Mouse (Mus musculus): Measurements from ENCODE around the gene B3gnt8. TPM values are rescaled to one million over a fixed set of nuclear protein-coding genes. Genes with fewer than 3 reads are reported as not detected.

The B3gnt8 gene
- polyA plus RNA-seq, 1 experiment from 2014 or later = 0.79 TPM

- peaks cover 20% of the 10 kb centered on the region for H3K4me1 ChIP-seq
- no peaks in the 10 kb centered on the region for H3K9me3 ChIP-seq
- H3K27me3 ChIP-seq = peaks cover 23% of the 10 kb centered on the region
- WGBS = 88% methylated on average over 11 of the region's 11 CpGs
- H3K4me2 ChIP-seq = no peak overlapping the region
- no peak overlapping the region for H3K4me3 ChIP-seq (replicated peaks)
- no peak overlapping the region for H3K9ac ChIP-seq
- H3K27ac ChIP-seq = no peak overlapping the region
- ATAC-seq (ENCODE audit: low FRiP score) = no peak
- H3K36me3 ChIP-seq (replicated peaks) = peaks cover 15% of the 10 kb centered on the region; the same call in 1 of the 2 replicates
Measured at GRCm38 (mm10) chr7:25623857-25624370, 2.5 kb upstream of the B3gnt8 start.

GRCm38 (mm10) chr7:25624851-25625250 lies 1.6 kb upstream of the B3gnt8 start:
- ATAC-seq (ENCODE audit: low FRiP score) = no peak
- no peak overlapping the region for H3K4me3 ChIP-seq (replicated peaks)
- H3K4me2 ChIP-seq = no peak overlapping the region
- peaks cover 22% of the 10 kb centered on the region for H3K36me3 ChIP-seq (replicated peaks)
- H3K27me3 ChIP-seq = peaks cover 26% of the 10 kb centered on the region
- no peak overlapping the region for H3K27ac ChIP-seq
- no peak overlapping the region for H3K9ac ChIP-seq
- 85% methylated on average over 5 of the region's 5 CpGs for WGBS
- no peaks in the 10 kb centered on the region for H3K9me3 ChIP-seq
- H3K4me1 ChIP-seq = peaks cover 15% of the 10 kb centered on the region

- Histone ChIP-seq H3K4me3 (replicated peaks) (no peak overlapping the region), H3K36me3 (replicated peaks) (peaks cover 30% of the 10 kb centered on the region), H3K27me3 (peaks cover 26% of the 10 kb centered on the region), H3K4me1 (peaks cover 11% of the 10 kb centered on the region), H3K9ac (no peak overlapping the region), H3K9me3 (no peaks in the 10 kb centered on the region), H3K27ac (no peak overlapping the region), H3K4me2 (no peak overlapping the region)
- no peak for ATAC-seq (ENCODE audit: low FRiP score)
- WGBS = 69% methylated on average over 10 of the region's 10 CpGs
Measured at GRCm38 (mm10) chr7:25625594-25626250, 732 bp upstream of the B3gnt8 start.

- H3K9ac ChIP-seq = peak overlapping the region; percentile 49; the same call in 1 of the 2 replicates
- peaks cover 11% of the 10 kb centered on the region for H3K4me1 ChIP-seq
- WGBS = 18% methylated on average over 38 of the region's 38 CpGs
- H3K27me3 ChIP-seq = peaks cover 26% of the 10 kb centered on the region
- H3K27ac ChIP-seq = no peak overlapping the region
- peak; percentile 58; the same call in 1 of the 2 replicates for ATAC-seq (ENCODE audit: low FRiP score)
- H3K36me3 ChIP-seq (replicated peaks) = peaks cover 29% of the 10 kb centered on the region
- peak overlapping the region; percentile 27 for H3K4me3 ChIP-seq (replicated peaks)
- no peaks in the 10 kb centered on the region for H3K9me3 ChIP-seq
- peak overlapping the region; percentile 52 for H3K4me2 ChIP-seq
Measured at GRCm38 (mm10) chr7:25627431-25628322, 1.2 kb downstream of the B3gnt8 start.

DNA sequence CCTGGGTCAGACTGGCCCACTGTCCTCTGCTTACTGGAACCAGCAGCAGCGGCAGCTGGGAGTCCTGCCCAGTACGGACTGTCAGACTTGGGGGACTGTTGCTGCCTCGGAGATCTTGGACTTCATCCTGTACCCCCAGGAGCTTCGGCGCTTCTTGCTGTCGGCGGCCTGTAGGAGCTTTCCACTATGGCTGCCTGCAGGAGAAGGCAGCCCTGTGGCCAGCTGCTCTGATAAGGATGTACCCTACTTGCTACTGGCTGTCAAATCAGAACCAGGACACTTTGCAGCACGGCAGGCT lies 1.8 kb downstream of the B3gnt8 start:
- Histone ChIP-seq H3K4me3 (replicated peaks) (no peak overlapping the region), H3K9me3 (no peaks in the 10 kb centered on the region), H3K4me1 (peaks cover 11% of the 10 kb centered on the region), H3K36me3 (replicated peaks) (peaks cover 33% of the 10 kb centered on the region), H3K27ac (no peak overlapping the region), H3K4me2 (no peak overlapping the region), H3K9ac (no peak overlapping the region), H3K27me3 (peaks cover 26% of the 10 kb centered on the region)
- no peak for ATAC-seq (ENCODE audit: low FRiP score)
- 68% methylated on average over 8 of the region's 8 CpGs for WGBS

DNA sequence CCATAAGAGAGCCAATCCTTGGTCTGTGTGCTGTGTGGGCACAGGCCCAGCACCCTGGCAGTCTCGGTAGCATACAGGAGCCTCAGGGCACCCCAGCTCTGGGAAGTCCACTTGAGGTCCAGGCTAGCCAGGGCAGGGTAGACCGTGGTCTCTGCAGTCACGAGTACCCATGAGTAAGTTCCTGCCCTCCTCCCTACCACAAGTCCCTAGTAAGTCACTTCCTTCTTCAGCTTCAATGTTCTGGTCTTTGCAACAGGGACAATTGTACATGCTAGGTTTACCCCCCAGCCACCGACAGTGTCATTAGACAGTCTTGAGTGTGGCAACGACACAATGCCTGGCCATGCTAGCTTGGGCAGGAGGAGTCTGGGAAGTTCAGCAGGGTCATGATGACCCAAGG lies 6.2 kb downstream of the B3gnt8 start:
- H3K36me3 ChIP-seq (replicated peaks) = peaks cover 36% of the 10 kb centered on the region
- no peak overlapping the region for H3K4me2 ChIP-seq
- H3K27ac ChIP-seq = no peak overlapping the region
- H3K9me3 ChIP-seq = no peaks in the 10 kb centered on the region
- H3K4me3 ChIP-seq (replicated peaks) = no peak overlapping the region
- H3K9ac ChIP-seq = no peak overlapping the region
- ATAC-seq (ENCODE audit: low FRiP score) = no peak
- H3K27me3 ChIP-seq = peaks cover 16% of the 10 kb centered on the region
- H3K4me1 ChIP-seq = peaks cover under 1% of the 10 kb centered on the region
- WGBS = 93% methylated on average over 5 of the region's 5 CpGs

- Histone ChIP-seq H3K9ac (no peak overlapping the region), H3K9me3 (no peaks in the 10 kb centered on the region), H3K4me2 (no peak overlapping the region), H3K4me3 (replicated peaks) (no peak overlapping the region), H3K27me3 (no peaks in the 10 kb centered on the region), H3K4me1 (no peaks in the 10 kb centered on the region), H3K36me3 (replicated peaks) (peaks cover 18% of the 10 kb centered on the region; the same call in 1 of the 2 replicates), H3K27ac (no peak overlapping the region)
- ATAC-seq (ENCODE audit: low FRiP score) = no peak
- WGBS = 78% methylated on average over 3 of the region's 3 CpGs
Measured at GRCm38 (mm10) chr7:25636373-25636772, 9.9 kb downstream of the B3gnt8 start.

DNA sequence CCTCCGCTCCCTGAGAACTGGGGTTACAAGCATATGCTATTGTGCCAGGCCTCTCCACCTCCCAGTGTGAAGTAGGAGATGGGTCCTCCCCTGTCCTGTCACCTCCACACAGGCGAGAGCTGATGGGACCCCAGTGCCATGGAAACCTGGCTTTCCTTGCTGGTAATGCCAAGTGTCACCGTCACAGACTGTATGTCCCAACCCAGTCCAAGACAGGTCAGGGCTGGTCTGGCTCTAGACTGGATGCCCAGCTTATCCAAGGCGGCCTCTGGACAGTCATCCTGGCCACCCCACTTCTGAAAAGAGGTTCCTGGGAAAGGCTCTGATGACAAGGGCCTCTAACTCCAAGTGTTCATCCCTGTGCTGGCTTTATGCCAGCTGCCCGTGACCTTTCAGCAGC lies 10.6 kb downstream of the B3gnt8 start:
- Histone ChIP-seq H3K36me3 (replicated peaks) (peaks cover 18% of the 10 kb centered on the region; the same call in 1 of the 2 replicates), H3K4me2 (no peak overlapping the region), H3K9ac (no peak overlapping the region), H3K27ac (no peak overlapping the region), H3K4me3 (replicated peaks) (no peak overlapping the region), H3K9me3 (no peaks in the 10 kb centered on the region), H3K4me1 (no peaks in the 10 kb centered on the region), H3K27me3 (no peaks in the 10 kb centered on the region)
- WGBS = 90% methylated on average over 5 of the region's 5 CpGs
- ATAC-seq (ENCODE audit: low FRiP score) = no peak

DNA sequence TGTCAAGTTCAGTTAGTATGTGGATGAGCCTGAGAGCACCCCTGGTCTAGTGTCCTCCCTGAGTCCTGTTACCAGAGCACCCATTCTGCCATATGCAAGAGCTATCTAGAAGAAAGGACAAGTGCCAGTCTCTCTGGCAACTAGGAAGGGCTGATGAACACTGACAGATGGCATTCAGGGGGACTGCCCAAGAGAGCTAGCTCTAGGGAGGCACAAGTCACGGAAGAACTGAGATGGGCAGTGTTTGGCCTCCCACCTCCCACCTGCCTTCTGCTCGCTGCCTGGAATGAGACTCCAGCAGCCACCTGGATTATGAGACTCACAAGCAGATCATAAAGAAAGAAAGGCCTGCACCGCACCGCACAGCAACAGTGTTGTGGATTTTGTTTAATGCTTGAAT lies 13.3 kb downstream of the B3gnt8 start:
- Histone ChIP-seq H3K27ac (no peak overlapping the region), H3K4me3 (replicated peaks) (no peak overlapping the region), H3K4me1 (no peaks in the 10 kb centered on the region), H3K9ac (no peak overlapping the region), H3K36me3 (replicated peaks) (0 out of 2 replicates have a peak, but pooled peaks cover 14% of the 10 kb centered on the region), H3K4me2 (no peak overlapping the region), H3K9me3 (no peaks in the 10 kb centered on the region), H3K27me3 (no peaks in the 10 kb centered on the region)
- 93% methylated on average over 4 of the region's 4 CpGs for WGBS
- no peak for ATAC-seq (ENCODE audit: low FRiP score)

DNA sequence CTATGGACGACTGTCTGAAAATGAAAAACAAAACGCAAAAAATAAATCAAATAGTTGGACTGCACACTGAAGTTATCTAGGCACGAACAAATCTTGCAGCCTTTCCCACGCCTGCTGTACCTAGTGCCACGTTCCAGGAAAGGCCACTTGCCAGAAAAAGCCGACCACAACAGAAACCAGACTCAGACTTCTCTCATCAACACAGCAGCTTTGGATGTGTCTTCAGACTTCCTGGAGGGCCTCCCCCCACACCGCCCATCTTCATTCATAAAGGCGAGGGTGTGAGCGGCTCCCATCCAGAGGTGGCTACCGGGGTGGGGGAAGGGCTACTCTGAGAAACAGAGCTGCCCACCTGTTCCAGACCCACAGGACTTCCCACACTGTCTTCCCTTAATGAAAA lies 17.7 kb downstream of the B3gnt8 start:
- no peak overlapping the region for H3K27ac ChIP-seq
- WGBS = 85% methylated on average over 10 of the region's 10 CpGs

GRCm38 (mm10) chr7:25644631-25645030 lies 18.2 kb downstream of the B3gnt8 start:
- H3K4me2 ChIP-seq = no peak overlapping the region
- H3K4me1 ChIP-seq = peaks cover 4% of the 10 kb centered on the region; the same call in 1 of the 2 replicates
- 78% methylated on average over 4 of the region's 4 CpGs for WGBS
- ATAC-seq (ENCODE audit: low FRiP score) = no peak
- H3K27me3 ChIP-seq = no peaks in the 10 kb centered on the region
- no peak overlapping the region for H3K9ac ChIP-seq
- H3K27ac ChIP-seq = no peak overlapping the region; the same call in 1 of the 2 replicates
- no peaks in the 10 kb centered on the region for H3K9me3 ChIP-seq
- no peak overlapping the region for H3K4me3 ChIP-seq (replicated peaks)
- H3K36me3 ChIP-seq (replicated peaks) = no peaks in the 10 kb centered on the region

More for the DNA sequence above, 17.7 kb downstream of the B3gnt8 start:
- no peak for ATAC-seq (ENCODE audit: low FRiP score)
- Histone ChIP-seq H3K36me3 (replicated peaks) (no peaks in the 10 kb centered on the region), H3K27me3 (no peaks in the 10 kb centered on the region), H3K9ac (no peak overlapping the region), H3K4me2 (no peak overlapping the region), H3K4me3 (replicated peaks) (no peak overlapping the region), H3K4me1 (peaks cover 4% of the 10 kb centered on the region; the same call in 1 of the 2 replicates), H3K9me3 (no peaks in the 10 kb centered on the region)

- H3K4me3 ChIP-seq (replicated peaks) = no peak overlapping the region
- no peak overlapping the region for H3K27ac ChIP-seq
- WGBS = 35% methylated on average over 14 of the region's 14 CpGs
- no peak overlapping the region for H3K4me2 ChIP-seq
- H3K36me3 ChIP-seq (replicated peaks) = no peaks in the 10 kb centered on the region
- no peaks in the 10 kb centered on the region for H3K9me3 ChIP-seq
- ATAC-seq (ENCODE audit: low FRiP score) = no peak
- H3K9ac ChIP-seq = no peak overlapping the region
- peaks cover 4% of the 10 kb centered on the region; the same call in 1 of the 2 replicates for H3K4me1 ChIP-seq
- H3K27me3 ChIP-seq = no peaks in the 10 kb centered on the region
Measured at GRCm38 (mm10) chr7:25645074-25645473, 18.6 kb downstream of the B3gnt8 start.
